In genomic region chr15:84634361-84634760, GRCm38 (mm10) we compare ENCODE assay signal across 12 mouse cellular contexts. TPM values are rescaled to one million over a fixed set of nuclear protein-coding genes. Genes with fewer than 3 reads are reported as not detected.
DNase-seq lines count a peak whose midpoint lies in the region; ATAC-seq and TF ChIP-seq lines count a peak whose summit lies in the region.
"Had no signal": no experiment of that assay in that cellular context is flagged by ENCODE, and none has a peak within 500 bp of the region (broad histone marks: within the 10 kb centered on the region; RNA-seq: fewer than 3 reads in every experiment).

No protein-coding gene starts in this region.

- no peak overlapping the region for H3K4me2 ChIP-seq in kidney, embryonic 14.5 days (replicated peaks; ENCODE audit: low read depth, low read length)
- H3K4me2 ChIP-seq: liver, embryonic 15.5 days; stomach, embryonic 15.5 days had no signal

- no peak for TF ChIP-seq POLR2A in lung, adult 2 months (IDR thresholded peaks at IDR 0.05; ENCODE audit: borderline replicate concordance, extremely low read depth, low read depth, low read length)

- peak; percentile 57 for DNase-seq in kidney, adult 11 months
- peak; percentile 91 for DNase-seq in NIH3T3 (ENCODE audit: low read depth)
- DNase-seq in adrenal gland, postnatal 25 days, result peak; percentile 37
- peak; percentile 67 for DNase-seq in heart, postnatal 25 days (ENCODE audit: low spot score)
- no peak for DNase-seq in lung, adult 2 months
- DNase-seq in spleen, postnatal 14 days (ENCODE audit: low spot score in 2 of 2), result no peak

- H3K36me3 ChIP-seq in kidney, embryonic 14.5 days (ENCODE audit: control insufficient read depth, insufficient read depth, low read length), result no peaks in the 10 kb centered on the region
- H3K36me3 ChIP-seq: forebrain, embryonic 10.5 days; liver, embryonic 15.5 days; stomach, embryonic 15.5 days had no signal

- peaks cover 7% of the 10 kb centered on the region for H3K4me1 ChIP-seq in kidney, embryonic 14.5 days (ENCODE audit: control insufficient read depth, insufficient read depth, low read length)
- H3K4me1 ChIP-seq in lung, adult 2 months (ENCODE audit: control insufficient read depth, insufficient read depth, low read length), result peaks cover 4% of the 10 kb centered on the region; the same call in 1 of the 2 replicates

- no peak for ATAC-seq in kidney, embryonic 14.5 days (ENCODE audit: low FRiP score, low TSS enrichment)
- ATAC-seq: activated CD4-positive, CD25-positive, alpha-beta regulatory T cell, adult 4 months had no signal

- intact Hi-C loops in heart, postnatal 25 days (cut with DNase I), result loop anchor here (5.0 kb wide), 1 partner anchor 517 kb away; no protein-coding TSS in a partner anchor

- WGBS in kidney, embryonic 14.5 days, result 42% methylated on average over 3 of the region's 3 CpGs
- 60% methylated on average over 3 of the region's 3 CpGs for WGBS in lung, adult 2 months

- H3K27me3 ChIP-seq in kidney, embryonic 14.5 days (ENCODE audit: control insufficient read depth, insufficient read depth, low read length), result no peaks in the 10 kb centered on the region
- H3K27me3 ChIP-seq: liver, embryonic 15.5 days; stomach, embryonic 15.5 days had no signal

- H3K9me3 ChIP-seq in kidney, embryonic 14.5 days (ENCODE audit: control insufficient read depth, low read length), result no peaks in the 10 kb centered on the region
- H3K9me3 ChIP-seq: forebrain, embryonic 10.5 days; liver, embryonic 15.5 days; stomach, embryonic 15.5 days had no signal

- H3K9ac ChIP-seq in kidney, embryonic 14.5 days (ENCODE audit: low read depth, low read length), result no peak overlapping the region
- H3K9ac ChIP-seq: liver, embryonic 15.5 days; stomach, embryonic 15.5 days had no signal

- H3K27ac ChIP-seq in kidney, embryonic 14.5 days (ENCODE audit: low read depth, low read length), result no peak overlapping the region
- H3K27ac ChIP-seq: forebrain, embryonic 10.5 days; kidney, postnatal 0 days; liver, embryonic 15.5 days; stomach, embryonic 15.5 days had no signal

- TF ChIP-seq CTCF in lung, adult 2 months (IDR thresholded peaks at IDR 0.05; ENCODE audit: insufficient read depth, low read length), result no peak

- no peak overlapping the region for H3K4me3 ChIP-seq in kidney, embryonic 14.5 days (ENCODE audit: low read length)
- H3K4me3 ChIP-seq in lung, adult 2 months (replicated peaks; ENCODE audit: extremely low read depth, low read depth, low read length), result no peak overlapping the region
- H3K4me3 ChIP-seq: forebrain, embryonic 10.5 days; liver, embryonic 15.5 days; stomach, embryonic 15.5 days had no signal

RNA-seq across cellular contexts. Expression of gene Prr5, which starts 35.1 kb away (rescaled TPM):
- polyA plus RNA-seq in kidney, embryonic 14.5 days (2014; fragmentation: Nextera tagmentation; extraction: Ambion mirVana), result 27.2 and 34.8 TPM in 2 replicates
- 3.7 and 5.0 TPM in 2 replicates for total RNA-seq in adrenal gland, postnatal 25 days (2021)
- 1 to 10 TPM; 3.1 to 3.4 TPM for total RNA-seq in heart, postnatal 25 days (2021)
- 12.9 and 14.1 TPM in 2 replicates for polyA plus RNA-seq in lung, adult 2 months (2012; rRNA removed)
- polyA plus RNA-seq: activated CD4-positive, CD25-positive, alpha-beta regulatory T cell, adult 4 months had no signal

Comparison
In these comparisons a context has a peak if more than half of its experiments do, and no peak if none do; other contexts are left out.
1. DNase-seq: peak in kidney, adult 11 months (single experiment), NIH3T3 (single experiment), adrenal gland, postnatal 25 days (single experiment) and heart, postnatal 25 days (single experiment); none in lung, adult 2 months (single experiment) and spleen, postnatal 14 days (0 of 2).